Mouse (Mus musculus) midbrain, embryonic 16.5 days (tissue): ENCODE measurements around the gene Tchp. TPM values are rescaled to one million over a fixed set of nuclear protein-coding genes. Genes with fewer than 3 reads are reported as not detected.

Experiments used
- ATAC-seq: fragments of 200-750 bp; cut with Nextera tagmentation; 2 replicates; pipeline ENCODE4 v1.8.0; 2017; ENCODE audit warnings: moderate TSS enrichment
- H3K27ac ChIP-seq: fragments of 300-500 bp; sonication (generic); 2 replicates; pipeline ENCODE4 v1.5.1; 2014; ENCODE audit warnings: mild to moderate bottlenecking, low read length, mixed read lengths
- H3K27me3 ChIP-seq: fragments of 300-500 bp; sonication (generic); 2 replicates; pipeline ENCODE4 v1.6.1; 2014; ENCODE audit warnings: low read depth, low read length, mixed read lengths; ENCODE audit not compliant: control insufficient read depth, insufficient read depth
- H3K36me3 ChIP-seq: fragments of 300-500 bp; sonication (generic); 2 replicates; pipeline ENCODE4 v1.6.1; 2014; ENCODE audit warnings: mild to moderate bottlenecking, low read length, moderate library complexity, mixed read lengths; ENCODE audit not compliant: control insufficient read depth, insufficient read depth
- H3K4me1 ChIP-seq: fragments of 300-500 bp; sonication (generic); 2 replicates; pipeline ENCODE4 v1.6.1; 2014; ENCODE audit warnings: mild to moderate bottlenecking, low read length, mixed read lengths; ENCODE audit not compliant: control insufficient read depth, insufficient read depth
- H3K4me2 ChIP-seq: fragments of 300-500 bp; sonication (generic); 2 replicates; pipeline ENCODE4 v1.6.1; 2014; ENCODE audit warnings: mild to moderate bottlenecking, low read length, mixed read lengths
- H3K4me3 ChIP-seq: fragments of 300-500 bp; sonication (generic); 2 replicates; pipeline ENCODE4 v1.5.1; 2014; ENCODE audit warnings: low read depth, mild to moderate bottlenecking, low read length, moderate library complexity, mixed read lengths
- H3K9ac ChIP-seq: fragments of 300-500 bp; sonication (generic); 2 replicates; pipeline ENCODE4 v1.6.1; 2014; ENCODE audit warnings: low read depth, low read length, mixed read lengths
- H3K9me3 ChIP-seq: fragments of 300-500 bp; sonication (generic); replicated peaks from 2 replicates; pipeline ENCODE4 v1.6.1; 2014; ENCODE audit warnings: mild to moderate bottlenecking, low read length, mixed read lengths; ENCODE audit not compliant: control insufficient read depth, poor library complexity, severe bottlenecking
- WGBS: fragments of 180-500 bp; shearing (Covaris S2); extraction: QIAGEN DNeasy Blood & Tissue Kit; methylation state at CpG from one replicate; pipeline ENCODE4 v1.1.7; 2014; 5-methylcytosine and 5-hydroxymethylcytosine counted together
- polyA plus RNA-seq: library from polyadenylated mRNA; unstranded; fragments of >200 nt; fragmentation: Nextera tagmentation; extraction: Ambion mirVana; gene quantifications from 2 replicates; pipeline ENCODE4 v1.2.1, GENCODE M21; 2015

The Tchp gene
- polyA plus RNA-seq, 1 experiment from 2014 or later: 17.5 TPM

- no peak overlapping the region for H3K27ac ChIP-seq
- H3K9me3 ChIP-seq: no peaks in the 10 kb centered on the region
- H3K9ac ChIP-seq: no peak overlapping the region
- WGBS: 91% methylated on average over 10 of the region's 10 CpGs
- no peaks in the 10 kb centered on the region for H3K27me3 ChIP-seq
- no peak for ATAC-seq
- peaks cover 45% of the 10 kb centered on the region for H3K36me3 ChIP-seq
- no peaks in the 10 kb centered on the region for H3K4me1 ChIP-seq
- H3K4me2 ChIP-seq: no peak overlapping the region
- H3K4me3 ChIP-seq: no peak overlapping the region
Observed at GRCm38 (mm10) chr5:114742572-114742971, 35.0 kb downstream of the Tchp start.

DNA sequence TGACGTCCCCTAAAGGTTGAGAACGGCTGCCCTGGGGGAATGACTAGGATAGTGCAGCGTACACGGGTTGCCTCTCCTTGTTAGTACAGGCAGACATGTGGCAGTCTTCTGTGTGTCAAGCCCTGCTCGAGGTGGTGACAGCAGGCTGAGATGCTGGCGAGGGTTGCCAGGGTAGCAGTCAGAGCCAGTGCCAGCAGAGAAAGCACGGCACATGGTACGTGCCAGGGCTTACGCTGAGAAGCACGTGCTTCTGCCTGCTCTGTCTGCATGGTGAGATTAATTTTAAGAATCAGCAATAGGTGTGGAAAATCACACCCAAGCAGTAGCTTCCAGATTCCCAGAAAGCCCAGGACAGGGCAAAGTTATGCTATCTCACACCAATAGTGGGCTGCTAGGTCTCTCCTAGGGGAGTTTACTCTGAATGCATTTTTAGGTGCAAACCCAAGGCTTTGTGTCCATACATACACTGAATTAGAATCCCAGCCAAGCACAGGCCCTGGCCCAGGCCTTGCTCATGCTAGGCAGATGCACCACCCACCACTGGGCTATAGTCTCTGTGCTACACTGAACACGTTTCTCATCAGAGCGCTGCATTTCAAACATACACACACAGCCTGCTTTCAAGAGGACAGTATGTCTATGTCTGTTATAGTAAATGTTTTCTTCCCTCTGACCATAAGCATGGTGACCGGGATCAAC is 35.6 kb downstream of the Tchp start:
- H3K9me3 ChIP-seq: no peaks in the 10 kb centered on the region
- H3K36me3 ChIP-seq: peaks cover 44% of the 10 kb centered on the region
- H3K27ac ChIP-seq: no peak overlapping the region
- no peak overlapping the region for H3K4me2 ChIP-seq
- H3K4me1 ChIP-seq: no peaks in the 10 kb centered on the region
- H3K9ac ChIP-seq: no peak overlapping the region
- H3K27me3 ChIP-seq: no peaks in the 10 kb centered on the region
- H3K4me3 ChIP-seq: no peak overlapping the region
- 91% methylated on average over 13 of the region's 13 CpGs for WGBS
- ATAC-seq: no peak

- no peak for ATAC-seq
- 97% methylated on average over 8 of the region's 8 CpGs for WGBS
- Histone ChIP-seq H3K4me1 (no peaks in the 10 kb centered on the region), H3K27me3 (no peaks in the 10 kb centered on the region), H3K36me3 (peaks cover 38% of the 10 kb centered on the region), H3K4me3 (no peak overlapping the region), H3K27ac (no peak overlapping the region), H3K9me3 (no peaks in the 10 kb centered on the region), H3K9ac (no peak overlapping the region), H3K4me2 (no peak overlapping the region)
Observed at GRCm38 (mm10) chr5:114743697-114744090, 36.1 kb downstream of the Tchp start.

DNA sequence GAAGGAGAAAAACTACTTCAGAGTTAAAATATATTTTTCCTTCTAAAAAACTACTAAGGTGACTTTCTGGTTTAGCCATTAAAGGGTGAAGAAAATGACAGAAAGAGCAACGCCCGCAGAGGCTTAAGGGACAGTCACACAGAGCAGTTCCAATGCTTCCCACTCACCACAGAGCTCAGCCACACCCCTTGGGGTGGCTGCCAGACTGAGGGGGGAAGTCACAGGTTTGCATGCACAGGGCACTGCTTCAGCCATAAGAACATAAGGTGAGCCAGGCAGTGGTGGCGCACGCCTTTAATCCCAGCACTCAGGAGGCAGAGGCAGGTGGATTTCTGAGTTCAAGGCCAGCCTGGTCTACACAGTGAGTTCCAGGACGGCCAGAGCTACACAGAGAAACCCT is 38.0 kb downstream of the Tchp start:
- WGBS: 90% methylated on average over 5 of the region's 5 CpGs
- H3K36me3 ChIP-seq: peaks cover 37% of the 10 kb centered on the region

GRCm38 (mm10) chr5:114746886-114747285 is 39.3 kb downstream of the Tchp start:
- Histone ChIP-seq H3K9ac (no peak overlapping the region), H3K27me3 (no peaks in the 10 kb centered on the region), H3K36me3 (peaks cover 41% of the 10 kb centered on the region), H3K9me3 (no peaks in the 10 kb centered on the region), H3K4me1 (no peaks in the 10 kb centered on the region), H3K4me3 (no peak overlapping the region), H3K27ac (no peak overlapping the region), H3K4me2 (no peak overlapping the region)
- WGBS: 89% methylated on average over 4 of the region's 4 CpGs
- ATAC-seq: no peak

More for the DNA sequence above, 38.0 kb downstream of the Tchp start:
- Histone ChIP-seq H3K27me3 (no peaks in the 10 kb centered on the region), H3K4me3 (no peak overlapping the region), H3K4me1 (no peaks in the 10 kb centered on the region), H3K4me2 (no peak overlapping the region), H3K9ac (no peak overlapping the region), H3K27ac (no peak overlapping the region), H3K9me3 (no peaks in the 10 kb centered on the region)
- ATAC-seq: no peak

DNA sequence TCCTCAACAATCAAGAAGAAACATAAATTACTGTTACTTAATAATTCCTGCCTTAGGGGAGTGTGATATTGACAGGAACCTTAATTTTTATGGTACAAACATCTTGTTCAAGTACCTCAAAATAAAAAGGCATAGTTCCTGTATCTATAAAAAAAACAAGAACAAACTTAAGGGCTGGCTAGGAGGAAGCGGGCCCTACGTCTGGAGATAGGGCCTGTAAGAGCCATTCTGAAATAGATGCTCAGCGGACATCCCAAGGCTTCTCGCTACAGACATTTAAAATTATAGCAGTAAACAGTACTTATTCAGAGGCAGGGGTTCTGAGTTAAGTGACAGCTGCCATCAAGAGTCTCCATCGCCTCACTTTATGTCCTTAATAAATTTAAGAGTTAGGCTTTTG is 40.0 kb downstream of the Tchp start:
- H3K36me3 ChIP-seq: peaks cover 42% of the 10 kb centered on the region
- H3K9ac ChIP-seq: no peak overlapping the region
- H3K4me3 ChIP-seq: no peak overlapping the region
- no peaks in the 10 kb centered on the region for H3K4me1 ChIP-seq
- no peak overlapping the region for H3K27ac ChIP-seq
- no peak for ATAC-seq
- no peaks in the 10 kb centered on the region for H3K27me3 ChIP-seq
- H3K4me2 ChIP-seq: no peak overlapping the region
- WGBS: 93% methylated on average over 5 of the region's 5 CpGs
- no peaks in the 10 kb centered on the region for H3K9me3 ChIP-seq

- Histone ChIP-seq H3K9me3 (no peaks in the 10 kb centered on the region), H3K4me1 (no peaks in the 10 kb centered on the region), H3K27ac (no peak overlapping the region), H3K4me2 (no peak overlapping the region), H3K27me3 (no peaks in the 10 kb centered on the region), H3K9ac (no peak overlapping the region), H3K36me3 (peaks cover 30% of the 10 kb centered on the region), H3K4me3 (no peak overlapping the region)
- 80% methylated on average over 10 of the region's 10 CpGs for WGBS
- ATAC-seq: no peak
Observed at GRCm38 (mm10) chr5:114750325-114750724, 42.8 kb downstream of the Tchp start.

- H3K27me3 ChIP-seq: no peaks in the 10 kb centered on the region
- no peak overlapping the region for H3K4me3 ChIP-seq
- ATAC-seq: no peak
- 89% methylated on average over 10 of the region's 10 CpGs for WGBS
- H3K4me2 ChIP-seq: no peak overlapping the region
- no peaks in the 10 kb centered on the region for H3K4me1 ChIP-seq
- H3K27ac ChIP-seq: no peak overlapping the region
- H3K36me3 ChIP-seq: peaks cover 27% of the 10 kb centered on the region
- H3K9ac ChIP-seq: no peak overlapping the region
- H3K9me3 ChIP-seq: no peaks in the 10 kb centered on the region
Observed at GRCm38 (mm10) chr5:114752397-114752796, 44.8 kb downstream of the Tchp start.

- 87% methylated on average over 12 of the region's 12 CpGs for WGBS
- Histone ChIP-seq H3K4me2 (no peak overlapping the region), H3K27ac (no peak overlapping the region), H3K9me3 (no peaks in the 10 kb centered on the region), H3K9ac (no peak overlapping the region), H3K4me1 (no peaks in the 10 kb centered on the region), H3K4me3 (no peak overlapping the region), H3K36me3 (peaks cover 22% of the 10 kb centered on the region), H3K27me3 (no peaks in the 10 kb centered on the region)
- no peak for ATAC-seq
Observed at GRCm38 (mm10) chr5:114753384-114753783, 45.8 kb downstream of the Tchp start.
